Mouse (Mus musculus) regulatory T cell (primary cell): ENCODE data around the gene Gclm.
"Not testable (repeated sequence)": the region's sequence is repeated elsewhere in the genome, so short reads cannot be mapped to it uniquely, and the experiment has no call there.

Source experiments
- in situ Hi-C: fragments of 300-600 bp; cut with MboI, MseI; formaldehyde crosslinking; loops from one replicate; pipeline ENCODE4 v1.15.1; 2025; ENCODE audit warnings: high pct_unique_total_duplicates

Gclm gene

DNA sequence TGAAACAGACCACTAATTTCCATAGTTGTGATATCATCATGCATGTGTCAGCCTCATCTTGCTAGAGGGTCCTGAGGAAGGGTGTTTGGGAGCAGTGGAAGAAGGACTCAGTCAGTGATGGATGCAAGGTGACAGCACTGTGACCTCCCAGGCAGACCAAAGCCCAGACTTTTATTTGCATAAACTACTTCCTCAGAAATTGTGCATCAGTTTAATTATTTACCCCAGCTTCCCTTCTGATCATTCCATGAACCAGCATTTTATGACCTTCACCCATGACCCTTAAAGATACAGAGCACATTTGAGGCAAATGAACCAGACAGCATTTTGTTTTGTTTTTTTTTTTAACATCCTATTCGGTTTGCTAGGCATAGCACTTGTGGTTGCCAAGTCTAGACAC lies 9.6 kb upstream of the Gclm start:
- in situ Hi-C loops, result no loop called here

DNA sequence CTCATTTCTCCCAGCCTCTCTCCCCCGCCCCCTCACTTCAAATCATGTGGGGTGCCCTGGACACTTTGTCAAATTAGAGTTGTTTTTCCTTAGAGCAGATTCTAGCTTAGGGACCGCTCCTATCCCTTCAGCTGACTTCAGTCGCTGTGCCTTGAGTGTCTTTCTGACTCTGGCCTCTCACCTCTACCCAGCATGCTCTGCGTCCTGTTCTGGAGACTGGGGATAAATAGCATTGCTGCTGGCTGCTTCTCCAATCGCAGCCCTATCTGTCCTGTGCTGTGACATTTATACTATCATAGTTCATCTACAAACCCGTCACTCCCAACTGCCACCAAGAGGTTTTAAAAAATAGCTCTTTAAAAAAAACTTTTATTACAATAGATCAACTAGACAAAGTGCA lies 2.5 kb upstream of the Gclm start:
- in situ Hi-C loops, result no loop called here

DNA sequence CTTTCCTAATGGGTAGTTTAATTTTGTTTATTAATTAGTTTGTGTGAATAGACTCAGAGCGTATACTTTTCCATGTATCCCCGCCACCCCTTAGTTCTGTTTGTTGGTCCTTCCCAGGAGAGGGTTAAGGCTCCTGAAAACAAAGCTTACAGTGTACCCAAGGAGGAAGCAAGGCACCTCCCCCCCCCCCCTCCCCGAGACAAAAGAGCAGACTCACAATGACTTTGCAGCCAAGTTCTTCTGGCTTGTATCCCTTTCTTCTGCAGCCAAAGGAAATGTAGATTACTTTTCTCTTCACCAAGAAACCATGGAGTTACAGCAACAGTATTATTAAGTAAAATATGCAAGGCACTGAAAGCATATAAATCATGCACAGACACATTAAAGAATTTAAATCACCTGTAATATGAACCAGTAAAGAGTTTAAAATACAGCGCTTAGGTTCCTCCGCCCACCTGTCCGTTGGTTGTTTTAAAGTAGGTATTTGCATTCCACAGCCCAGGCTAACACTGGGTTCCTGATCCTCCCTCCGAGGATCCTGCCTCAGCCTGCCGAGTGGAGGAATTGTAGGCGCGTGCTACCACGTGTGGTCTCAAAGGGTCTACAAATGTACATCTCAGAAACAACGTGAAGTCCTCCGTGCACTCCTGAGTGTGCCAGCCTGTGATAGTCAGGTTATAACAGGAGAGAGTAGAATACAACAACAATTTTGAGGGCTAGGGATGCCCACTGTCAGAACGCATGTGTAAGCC lies 1.8 kb upstream of the Gclm start:
- in situ Hi-C loops, result no loop called here

DNA sequence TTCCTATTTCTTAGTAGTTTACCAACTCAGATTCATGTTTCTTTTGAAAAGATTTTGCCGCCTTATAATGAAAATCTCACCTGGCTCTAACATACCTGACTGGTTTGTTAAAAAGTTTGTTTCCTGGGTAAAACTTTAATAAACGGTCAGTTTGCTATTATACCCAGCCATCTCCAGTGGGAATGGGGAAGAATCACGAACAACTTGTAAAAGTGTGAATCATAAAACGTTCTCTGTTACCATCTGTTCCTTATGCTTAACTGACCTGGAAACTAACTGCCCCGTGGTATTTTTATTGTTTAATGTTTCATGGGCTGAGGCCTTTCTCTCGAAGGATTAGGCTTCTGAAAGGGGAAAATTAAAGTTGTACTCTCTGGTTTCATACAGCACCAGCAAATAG lies 598 bp upstream of the Gclm start:
- in situ Hi-C loops, result no loop called here

DNA sequence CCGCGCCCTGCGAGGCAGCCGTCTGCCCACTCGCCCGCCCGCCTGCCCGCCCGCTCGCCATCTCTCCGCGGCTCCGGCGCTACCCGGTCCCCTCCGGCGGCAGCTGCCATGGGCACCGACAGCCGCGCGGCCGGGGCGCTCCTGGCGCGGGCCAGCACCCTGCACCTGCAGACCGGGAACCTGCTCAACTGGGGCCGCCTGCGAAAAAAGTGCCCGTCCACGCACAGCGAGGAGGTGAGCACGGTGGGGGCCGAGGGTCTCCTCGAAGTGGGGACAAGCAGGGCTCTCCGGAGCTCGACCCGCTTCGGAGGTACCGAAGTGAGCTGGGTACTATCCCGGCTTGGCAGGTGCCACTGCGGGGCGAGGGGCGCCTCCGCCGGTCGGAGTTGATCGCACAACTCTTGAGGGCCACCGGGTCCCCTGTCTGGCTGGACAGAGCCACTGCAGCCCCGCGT lies 548 bp downstream of the Gclm start:
- in situ Hi-C loops, result no loop called here

DNA sequence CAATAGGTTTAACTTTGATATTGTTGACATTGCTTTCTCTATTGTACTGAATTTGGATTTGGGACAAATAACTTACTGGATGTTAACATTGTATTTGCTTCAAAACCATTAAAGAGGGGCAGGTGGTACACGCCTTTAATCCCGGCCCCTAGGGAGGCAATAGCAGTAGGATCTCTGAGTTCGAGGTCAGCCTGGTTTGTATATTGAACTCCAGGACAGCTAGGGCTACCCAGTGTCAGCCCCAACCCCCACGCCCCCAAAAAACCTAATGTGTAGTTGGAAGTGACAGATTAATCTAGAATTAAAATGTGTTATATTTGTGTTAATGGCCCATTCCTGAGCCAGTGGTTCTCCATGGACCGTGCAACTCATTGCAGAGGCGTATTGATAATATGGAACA lies 1.0 kb downstream of the Gclm start:
- in situ Hi-C loops, result no loop called here

DNA sequence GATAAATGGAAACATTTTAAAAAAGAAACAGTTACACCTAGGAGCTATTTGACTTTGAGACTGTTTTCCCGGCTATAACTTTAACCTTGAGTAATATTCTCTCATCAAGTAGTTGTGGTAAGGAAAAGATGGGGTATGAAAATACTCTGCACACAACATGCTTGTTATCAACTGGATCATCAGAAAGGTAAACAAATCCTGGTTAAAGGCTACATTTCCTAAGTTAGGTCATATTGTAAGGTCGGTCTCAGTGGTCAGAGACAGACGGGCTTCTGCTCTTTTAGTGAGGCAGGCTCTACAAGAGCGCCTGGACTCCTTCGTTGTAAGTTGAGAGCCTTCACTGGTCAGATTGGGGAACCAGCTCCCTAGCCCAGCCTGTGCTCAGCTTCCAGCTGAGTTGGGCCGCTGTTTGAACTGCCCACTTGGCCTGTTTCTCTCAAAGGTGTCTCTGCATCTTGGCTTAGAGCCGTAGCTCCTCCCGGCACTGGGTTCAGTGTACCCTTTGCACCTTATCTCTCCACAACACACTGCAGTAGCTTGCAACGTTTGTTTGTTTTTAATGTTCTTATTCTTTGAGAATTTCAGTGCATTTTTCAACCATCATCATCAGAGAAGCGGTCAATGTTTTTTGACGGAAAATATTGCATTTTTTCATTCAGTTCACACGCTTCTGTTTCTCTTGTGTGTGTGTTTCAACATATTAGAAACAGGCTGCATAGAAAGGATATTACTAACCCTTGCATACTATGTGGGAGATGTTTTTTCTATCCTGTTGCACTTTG lies 1.8 kb downstream of the Gclm start:
- in situ Hi-C loops, result no loop called here

DNA sequence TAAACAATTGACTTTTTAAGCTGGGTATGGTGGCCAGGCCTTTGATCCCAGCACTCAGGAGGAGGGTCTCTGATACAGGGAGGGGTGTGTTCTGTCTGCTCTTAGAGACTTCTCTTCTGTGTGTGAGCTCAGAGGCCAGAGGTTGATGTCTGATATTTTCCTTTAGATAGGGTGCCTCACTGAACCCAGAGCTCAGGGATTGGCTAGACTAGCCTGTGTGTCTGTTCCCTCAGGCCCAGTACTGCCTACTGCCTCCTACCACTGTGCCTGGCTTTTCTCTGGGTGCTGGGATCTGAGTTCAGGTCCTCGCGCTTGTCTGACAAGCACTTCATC lies 2.4 kb downstream of the Gclm start:
- in situ Hi-C loops, result no loop called here

DNA sequence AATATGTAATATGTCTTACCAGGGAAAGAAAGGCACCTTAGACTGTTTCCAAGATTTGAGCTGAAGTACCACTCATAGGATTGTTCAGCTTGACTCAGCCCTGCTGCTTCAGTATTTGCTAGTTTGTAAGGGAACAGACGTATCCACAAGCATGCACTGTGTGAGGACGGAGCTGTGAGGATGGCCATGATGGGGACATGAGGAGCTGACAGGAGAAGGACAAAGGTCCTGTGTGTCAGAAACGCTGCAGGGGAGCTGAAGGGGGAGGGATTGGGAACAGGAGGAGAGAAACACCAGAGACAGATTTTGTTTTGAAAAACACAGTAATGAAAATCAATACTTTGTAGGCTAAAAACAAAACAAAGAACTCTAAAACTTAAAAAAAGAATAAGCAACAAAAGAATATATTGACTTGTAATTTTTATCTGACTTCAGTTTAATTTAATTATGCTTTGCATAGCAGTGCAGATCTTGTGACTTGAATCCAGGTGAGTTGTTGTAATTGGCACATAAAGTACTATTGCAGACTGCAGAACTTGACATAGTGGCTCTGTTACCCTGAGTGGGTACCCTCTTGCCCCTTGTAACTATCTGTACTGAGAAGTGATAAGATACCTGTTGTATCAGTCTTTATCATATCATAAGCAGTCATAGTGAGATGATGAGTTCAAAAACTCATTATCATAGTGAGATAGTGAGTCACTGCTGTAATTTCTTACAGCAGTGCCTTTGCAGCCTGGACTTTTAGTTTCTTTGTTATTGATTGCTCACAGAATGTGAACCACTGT lies 7.3 kb downstream of the Gclm start:
- in situ Hi-C loops, result no loop called here

DNA sequence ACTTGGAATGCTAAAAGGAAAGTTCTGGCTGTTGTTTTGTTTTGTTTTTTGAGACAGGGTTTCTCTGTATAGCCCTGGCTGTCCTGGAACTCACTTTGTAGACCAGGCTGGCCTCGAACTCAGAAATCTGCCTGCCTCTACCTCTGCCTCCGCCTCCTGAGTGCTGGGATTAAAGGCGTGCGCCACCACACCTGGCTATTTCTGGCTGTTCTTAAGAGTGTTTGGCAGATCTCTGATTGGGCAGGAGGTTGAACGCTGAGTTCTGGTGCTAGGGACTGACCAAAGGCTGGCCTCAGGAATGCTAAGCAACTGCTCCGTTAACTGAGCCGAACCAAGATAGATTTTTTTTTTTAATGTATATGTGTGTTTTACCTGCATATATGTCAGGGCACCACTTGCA lies 8.7 kb downstream of the Gclm start:
- in situ Hi-C loops, result not testable (repeated sequence)

DNA sequence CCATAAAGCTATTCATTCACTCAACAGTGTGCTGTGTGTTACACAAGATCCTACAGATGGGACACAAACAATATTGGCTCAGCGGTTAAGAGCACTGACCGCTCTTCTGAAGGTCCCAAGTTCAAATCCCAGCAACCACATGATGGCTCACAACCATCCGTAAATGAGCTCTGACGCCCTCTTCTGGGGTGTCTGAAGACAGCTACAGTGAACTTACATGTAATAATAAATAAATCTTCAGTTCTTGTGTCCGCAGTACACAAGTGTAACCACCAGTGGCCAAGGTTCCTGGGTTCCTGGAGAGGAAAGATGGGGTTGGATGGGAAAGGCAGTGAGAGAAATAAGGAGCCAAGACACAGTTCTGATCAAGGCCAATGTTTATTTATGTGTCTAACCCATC lies 24.6 kb downstream of the Gclm start:
- in situ Hi-C loops, result loop anchor here (10.0 kb wide), 1 partner anchor 1235 kb away; no protein-coding TSS in a partner anchor

DNA sequence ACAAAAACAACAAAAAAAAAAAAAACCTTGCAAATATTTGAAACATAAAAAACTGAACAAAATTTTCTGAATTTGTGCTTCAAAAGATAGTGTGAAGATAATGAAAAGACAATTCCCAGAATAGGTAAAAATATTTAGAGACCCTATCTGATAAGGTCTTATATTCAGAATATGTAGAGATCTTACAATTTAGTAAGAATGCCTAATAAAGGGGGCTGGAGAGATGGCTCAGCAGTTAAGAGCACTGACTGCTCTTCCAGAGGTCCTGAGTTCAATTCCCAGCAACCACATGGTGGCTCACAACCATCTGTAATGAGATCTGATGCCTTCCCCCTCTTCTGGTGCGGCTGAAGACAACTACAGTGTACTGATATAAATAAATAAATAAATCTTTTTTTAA lies 27.2 kb downstream of the Gclm start:
- in situ Hi-C loops, result loop anchor here (10.0 kb wide), 1 partner anchor 1232 kb away; no protein-coding TSS in a partner anchor

DNA sequence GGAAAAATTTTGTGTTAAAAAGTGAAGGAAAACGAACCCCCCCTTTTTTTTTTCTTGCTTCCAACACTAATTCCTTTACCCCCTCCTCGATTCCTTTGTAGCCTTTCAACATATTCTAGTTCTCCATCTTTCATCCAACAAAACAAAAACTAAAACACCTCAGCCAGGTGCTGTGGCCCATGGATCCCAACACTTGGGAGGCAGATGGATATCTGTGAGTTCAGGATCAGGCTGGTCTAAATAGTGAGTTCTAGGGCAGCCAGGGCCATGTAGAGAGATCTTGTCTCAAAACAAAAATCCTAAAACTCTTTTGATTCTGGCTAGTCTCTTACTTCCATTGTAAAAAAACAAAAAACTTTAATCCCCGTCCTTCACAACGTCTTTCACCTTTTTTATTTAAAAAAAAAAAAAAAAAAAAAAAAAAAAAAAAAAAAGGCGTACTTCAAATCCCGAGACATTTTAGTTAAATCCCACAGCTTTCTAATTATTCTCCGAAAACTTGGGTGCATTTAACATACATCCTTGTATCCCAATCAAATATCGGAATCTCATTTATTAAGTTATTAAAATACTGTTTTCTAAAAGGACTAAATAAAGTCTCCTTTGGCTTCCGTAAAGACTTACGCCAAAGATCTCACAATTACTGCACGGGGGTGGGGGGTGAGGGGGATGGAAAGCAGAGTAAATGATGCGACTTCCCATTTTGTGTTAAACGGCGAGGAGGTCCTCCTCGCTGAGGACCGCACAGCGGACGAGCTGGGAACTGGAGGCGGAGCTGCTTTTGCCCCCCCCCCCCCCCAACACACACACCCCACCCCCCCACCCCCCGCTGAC lies 28.3 kb downstream of the Gclm start:
- in situ Hi-C loops, result loop anchor here (10.0 kb wide), 1 partner anchor 1231 kb away; no protein-coding TSS in a partner anchor

DNA sequence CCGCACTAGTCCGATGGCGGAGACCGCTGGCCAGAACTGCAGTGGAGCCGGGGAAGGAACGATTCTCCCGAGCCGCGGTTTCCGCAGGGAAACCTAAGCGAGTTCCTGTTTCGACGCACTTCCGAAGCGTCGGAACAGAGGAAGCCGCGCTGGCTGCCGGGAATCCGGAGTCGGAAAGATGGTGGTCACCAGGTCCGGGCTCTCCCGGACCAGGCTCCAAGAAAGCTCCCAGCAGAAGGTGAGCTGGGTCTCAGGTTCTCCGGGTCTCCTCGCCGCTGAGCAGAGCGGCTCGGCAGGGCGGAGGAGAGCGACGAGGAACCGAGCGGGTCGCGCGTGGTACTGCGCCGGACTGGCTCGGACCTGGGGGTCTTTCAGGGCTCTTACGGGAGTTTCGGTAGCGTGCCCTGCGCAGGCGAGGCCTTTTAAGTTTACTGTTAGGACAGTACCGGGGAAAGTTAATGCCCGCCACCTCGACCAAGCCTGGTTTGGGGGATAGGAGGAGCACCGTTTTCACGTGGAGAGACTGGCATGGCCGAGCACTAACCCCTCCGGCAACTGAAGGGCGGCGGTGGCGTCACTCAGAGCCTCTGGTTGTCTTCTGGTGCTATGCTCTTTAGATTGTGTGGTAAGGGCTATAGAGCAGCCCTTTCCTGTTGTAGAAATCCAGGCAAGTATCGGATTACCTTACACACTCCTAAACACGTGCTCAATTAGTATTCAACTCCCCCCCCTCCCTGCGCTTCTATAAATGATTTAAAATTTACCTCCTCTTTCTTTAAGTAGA lies 29.1 kb downstream of the Gclm start, which contains the start of gene Dnttip2:
Gene Dnttip2 (plus strand): TSS at position 148 of the 784 bp plus-strand sequence.
- in situ Hi-C loops, result loop anchor here (10.0 kb wide), 1 partner anchor 1230 kb away; no protein-coding TSS in a partner anchor

DNA sequence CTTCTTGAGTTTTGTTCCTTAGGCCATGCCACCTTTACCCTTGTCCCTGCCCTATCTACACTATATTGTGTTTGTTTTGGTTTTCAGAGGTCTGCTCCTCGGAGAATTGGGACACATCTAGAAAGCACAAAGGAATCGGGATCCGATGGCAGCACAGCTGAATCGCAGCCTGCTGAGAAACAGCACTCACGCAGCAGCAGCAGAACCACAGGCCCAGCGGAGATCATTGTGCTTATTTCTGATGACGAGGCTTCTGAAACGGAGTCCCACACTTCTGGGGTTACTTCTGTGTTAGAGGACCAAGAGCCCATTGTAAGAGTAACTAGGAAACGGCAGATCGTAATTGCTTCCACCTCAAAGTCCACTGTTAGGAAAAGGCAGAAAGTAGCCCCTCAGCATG lies 29.8 kb downstream of the Gclm start:
- in situ Hi-C loops, result loop anchor here (10.0 kb wide), 1 partner anchor 1230 kb away; no protein-coding TSS in a partner anchor

DNA sequence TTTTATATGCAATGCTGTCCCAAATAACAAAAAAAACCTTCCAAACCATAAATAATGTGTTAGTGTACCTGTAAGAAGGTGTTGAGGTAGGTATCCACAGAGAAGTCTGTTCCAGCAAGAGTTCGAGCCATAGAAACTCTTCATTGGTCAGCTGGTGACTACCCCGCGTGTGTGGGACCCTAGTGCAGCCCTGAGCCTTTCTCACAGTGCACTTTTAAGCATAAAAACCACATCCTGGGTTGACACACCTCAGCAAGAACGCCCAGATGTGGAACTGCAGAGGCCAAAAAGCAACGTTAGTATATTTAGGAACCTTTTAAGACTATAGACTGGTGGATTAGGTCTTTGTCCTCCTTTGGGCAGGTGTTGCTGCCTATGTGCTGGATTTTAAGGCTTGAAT lies 41.8 kb downstream of the Gclm start:
- in situ Hi-C loops, result no loop called here

DNA sequence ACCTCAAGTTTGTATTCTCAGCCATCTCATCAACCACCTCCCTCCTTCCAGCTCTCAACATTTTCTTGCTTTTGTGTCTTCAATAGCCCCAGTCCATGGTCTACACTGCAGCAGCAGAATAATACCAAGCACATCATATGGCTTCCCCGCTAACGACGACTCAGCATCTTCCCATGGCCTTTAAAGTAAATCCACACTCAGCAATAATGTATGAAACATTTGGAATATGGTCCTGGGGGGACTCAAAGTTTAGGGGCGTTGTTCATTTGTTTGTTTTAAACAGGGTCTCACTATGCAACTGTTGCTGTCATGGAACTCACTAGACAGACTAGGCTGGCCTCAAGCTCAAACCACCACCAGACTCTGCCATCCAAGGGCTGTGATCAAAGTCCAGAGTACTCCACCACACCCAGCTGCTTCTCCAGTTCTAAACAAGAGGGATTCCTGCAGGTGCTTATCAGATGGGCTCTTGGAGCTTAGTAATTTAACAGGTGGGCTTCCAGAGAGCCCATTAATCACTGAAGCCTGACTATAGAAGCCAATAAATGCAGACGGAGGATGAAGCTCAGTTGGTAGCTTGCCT lies 43.3 kb downstream of the Gclm start:
- in situ Hi-C loops, result no loop called here

DNA sequence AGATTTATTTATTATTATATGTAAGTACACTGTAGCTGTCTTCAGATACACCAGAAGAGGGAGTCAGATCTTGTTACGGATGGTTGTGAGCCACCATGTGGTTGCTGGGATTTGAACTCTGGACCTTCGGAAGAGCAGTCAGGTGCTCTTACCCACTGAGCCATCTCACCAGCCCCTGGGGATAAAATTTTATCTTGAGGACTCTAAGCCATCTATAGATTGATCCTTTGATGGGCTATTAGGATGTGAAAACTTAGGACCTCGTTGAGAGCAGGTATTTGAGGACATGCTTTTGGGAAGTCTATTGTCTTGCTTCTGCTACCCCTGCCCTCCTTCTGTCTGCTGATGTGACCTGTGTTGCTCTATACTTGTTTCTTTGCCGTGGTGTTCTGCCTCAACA lies 44.0 kb downstream of the Gclm start:
- in situ Hi-C loops, result not testable (repeated sequence)

DNA sequence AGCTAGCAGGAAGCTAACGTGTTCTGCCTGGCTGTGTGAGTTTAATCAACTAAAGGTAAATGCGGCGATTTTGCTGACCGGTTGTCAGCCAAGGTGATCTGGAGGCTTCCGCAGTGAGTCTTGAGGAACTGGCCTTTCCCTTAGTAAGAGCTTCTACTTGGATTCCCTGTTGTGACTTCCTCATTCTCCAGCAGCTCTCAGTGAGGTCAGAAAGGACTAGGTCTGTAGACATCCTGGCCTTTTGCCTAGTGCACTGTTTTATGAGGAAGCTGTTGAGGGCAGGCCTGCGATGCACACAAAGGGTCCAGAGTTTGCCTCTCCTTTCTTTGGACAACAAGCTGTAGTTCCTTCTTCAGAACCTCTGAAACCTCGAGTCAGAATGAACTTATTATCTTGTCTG lies 45.3 kb downstream of the Gclm start:
- in situ Hi-C loops, result no loop called here

DNA sequence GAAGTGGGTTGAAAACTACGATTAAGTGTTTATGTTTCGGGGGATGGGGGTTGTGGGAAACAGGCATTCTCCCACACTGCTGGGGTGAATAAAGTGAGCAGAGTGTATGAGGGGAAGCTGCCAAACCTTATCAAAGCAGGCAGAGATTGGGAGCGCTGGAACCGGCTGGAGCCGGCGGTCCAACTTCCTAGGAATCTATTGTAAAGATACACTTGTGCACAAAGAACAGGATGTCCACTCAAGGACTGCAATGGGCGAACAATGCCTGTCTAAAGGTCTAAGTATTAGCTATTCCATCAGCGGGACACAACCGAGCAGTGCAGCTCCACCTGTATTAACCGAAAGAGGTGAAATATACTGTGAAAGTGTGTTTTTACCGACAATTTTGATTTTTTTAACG lies 46.5 kb downstream of the Gclm start:
- in situ Hi-C loops, result no loop called here
